Comparison of ENCODE assay signal across 9 mouse cellular contexts in the genomic region with DNA sequence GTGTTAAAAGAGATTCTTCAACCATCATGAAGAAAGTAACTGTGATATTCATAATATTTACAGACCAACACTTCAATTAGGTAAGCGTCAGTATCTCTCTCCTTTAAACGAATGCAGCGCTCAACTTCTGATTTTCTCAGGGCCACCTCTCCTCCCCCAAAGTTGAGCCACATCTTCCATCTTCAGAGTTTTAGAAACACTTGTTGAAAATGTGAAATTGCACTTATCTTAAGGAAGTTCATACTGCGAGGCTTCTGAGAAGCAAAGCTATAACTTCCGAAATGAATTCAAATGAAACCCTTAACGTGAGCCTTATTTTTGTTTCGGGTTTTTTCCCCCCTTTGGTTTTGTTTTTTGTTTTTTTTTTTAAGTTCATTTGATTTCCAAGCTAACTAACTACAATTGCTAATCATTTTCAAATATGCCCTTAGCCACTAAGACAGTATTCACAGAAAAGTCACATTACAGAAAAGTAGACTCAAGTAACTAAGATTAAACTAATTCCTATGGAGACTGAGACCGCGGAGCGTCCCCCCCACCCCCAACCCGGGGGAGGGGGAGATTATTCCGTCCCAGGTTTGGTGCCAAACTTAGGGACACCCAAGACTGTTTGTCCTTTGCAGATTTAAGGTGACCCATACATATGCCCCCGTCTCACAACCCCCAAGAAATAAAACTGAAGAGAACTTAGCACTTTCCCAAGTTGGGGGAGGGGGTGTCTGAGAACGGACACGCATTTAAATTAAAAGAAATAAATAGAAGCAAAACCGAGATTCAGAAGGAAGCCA. TPM values are rescaled to one million over a fixed set of nuclear protein-coding genes. Genes with fewer than 3 reads are reported as not detected.
DNase-seq lines count a peak whose midpoint lies in the region; ATAC-seq and TF ChIP-seq lines count a peak whose summit lies in the region.
"Had no signal": no experiment of that assay in that cellular context is flagged by ENCODE, and none has a peak within 500 bp of the region (broad histone marks: within the 10 kb centered on the region; RNA-seq: fewer than 3 reads in every experiment).

No protein-coding gene starts in this region.

- no peak for ATAC-seq in hindbrain, embryonic 15.5 days (ENCODE audit: low FRiP score, low read depth)

- peaks cover 9% of the 10 kb centered on the region for H3K4me1 ChIP-seq in hindbrain, embryonic 15.5 days (replicated peaks)

- no peak for DNase-seq in left cerebral cortex, adult 2 months (ENCODE audit: extremely low spot score in 1 of 2, low spot score in 2 of 2)
- DNase-seq in left cerebral cortex, adult 9 months (ENCODE audit: low spot score in 2 of 2) = no peak
- DNase-seq in embryo, embryonic 11 days = peak; percentile 28
- DNase-seq in naive thymus-derived CD4-positive, alpha-beta T cell, adult 2 months (ENCODE audit: low read depth) = peak; percentile 48
- no peak for DNase-seq in cerebellum, adult 8-10 months
- DNase-seq in gastrocnemius, adult 8-10 months (ENCODE audit: low spot score in 2 of 2) = no peak
- DNase-seq in left cerebral cortex, postnatal 10 days (ENCODE audit: extremely low spot score in 1 of 2, low spot score in 2 of 2) = no peak

- H3K4me2 ChIP-seq in hindbrain, embryonic 15.5 days = peak overlapping the region; percentile 91

- intact Hi-C loops in left cerebral cortex, adult 2 months (cut with DNase I) = no loop called here
- intact Hi-C loops in left cerebral cortex, postnatal 10 days (cut with DNase I) = no loop called here

- no peaks in the 10 kb centered on the region for H3K9me3 ChIP-seq in hindbrain, embryonic 15.5 days

- no peak for TF ChIP-seq CTCF in left cerebral cortex, adult 2 months (IDR thresholded peaks at IDR 0.05)

- no peak overlapping the region for H3K27ac ChIP-seq in left cerebral cortex, adult 2 months
- no peak overlapping the region for H3K27ac ChIP-seq in hindbrain, embryonic 15.5 days (replicated peaks)

- H3K36me3 ChIP-seq in hindbrain, embryonic 15.5 days = no peaks in the 10 kb centered on the region

- 4% methylated on average over 16 of the region's 16 CpGs for WGBS in hindbrain, embryonic 15.5 days

- H3K9ac ChIP-seq in hindbrain, embryonic 15.5 days = peak overlapping the region; percentile 28; the same call in 1 of the 2 replicates

- H3K4me3 ChIP-seq in left cerebral cortex, adult 2 months = peak overlapping the region; percentile 51
- H3K4me3 ChIP-seq in hindbrain, embryonic 15.5 days = peak overlapping the region; percentile 44

- peaks cover 81% of the 10 kb centered on the region for H3K27me3 ChIP-seq in hindbrain, embryonic 15.5 days

RNA-seq across cellular contexts. Expression of gene Ikzf3, which starts 0.7 kb away (rescaled TPM):
- total RNA-seq in left cerebral cortex, adult 2 months (2021) = under 1 TPM; 0.11 to 0.33 TPM
- polyA plus RNA-seq in hindbrain, embryonic 15.5 days (2015; fragmentation: Nextera tagmentation; extraction: Ambion mirVana) = 0.29 TPM in 1 of 2 replicates, not detected in the other
- not detected for total RNA-seq in gastrocnemius, adult 8-10 months (2022)
- total RNA-seq in left cerebral cortex, postnatal 10 days (2021) = under 1 TPM; 0.34 TPM

RNA-seq across cellular contexts. Expression of gene Zpbp2, which starts 5.8 kb away (rescaled TPM):
- not detected for total RNA-seq in left cerebral cortex, adult 2 months (2021)
- 0.13 and 0.25 TPM in 2 replicates for polyA plus RNA-seq in hindbrain, embryonic 15.5 days (2015; fragmentation: Nextera tagmentation; extraction: Ambion mirVana)
- not detected for total RNA-seq in gastrocnemius, adult 8-10 months (2022)
- total RNA-seq in left cerebral cortex, postnatal 10 days (2021) = not detected

RNA-seq across cellular contexts. Expression of gene Ormdl3, which starts 42.1 kb away (rescaled TPM):
- 10 to 100 TPM; 45.9 to 47.9 TPM for total RNA-seq in left cerebral cortex, adult 2 months (2021)
- 103 and 108 TPM in 2 replicates for polyA plus RNA-seq in hindbrain, embryonic 15.5 days (2015; fragmentation: Nextera tagmentation; extraction: Ambion mirVana)
- 10 to 100 TPM; 26.7 to 31.9 (median 28.4) TPM for total RNA-seq in gastrocnemius, adult 8-10 months (2022)
- total RNA-seq in left cerebral cortex, postnatal 10 days (2021) = 10 to 100 TPM; 44.1 to 49.6 TPM

RNA-seq across cellular contexts. Expression of gene Lrrc3c, which starts 53.0 kb away (rescaled TPM):
- not detected for total RNA-seq in left cerebral cortex, adult 2 months (2021)
- polyA plus RNA-seq in hindbrain, embryonic 15.5 days (2015; fragmentation: Nextera tagmentation; extraction: Ambion mirVana) = not detected in 2 replicates
- not detected for total RNA-seq in gastrocnemius, adult 8-10 months (2022)
- total RNA-seq in left cerebral cortex, postnatal 10 days (2021) = not detected
- total RNA-seq: adrenal gland, postnatal 36 days had no signal

Comparison
In these comparisons a context has a peak if more than half of its experiments do, and no peak if none do; other contexts are left out.
1. DNase-seq: peak in embryo, embryonic 11 days (single experiment) and naive thymus-derived CD4-positive, alpha-beta T cell, adult 2 months (single experiment); none in left cerebral cortex, adult 2 months (0 of 2), left cerebral cortex, adult 9 months (0 of 2), cerebellum, adult 8-10 months (single experiment), gastrocnemius, adult 8-10 months (0 of 2) and left cerebral cortex, postnatal 10 days (0 of 2).